10 mouse cellular contexts compared by ENCODE assay signal in genomic region chr19:20433966-20434365, GRCm38 (mm10).
"Had no signal": no experiment of that assay in that cellular context is flagged by ENCODE, and none has a peak within 500 bp of the region (broad histone marks: within the 10 kb centered on the region; RNA-seq: fewer than 3 reads in every experiment).

No protein-coding gene starts in this region.

- H3K9me3 ChIP-seq: intestine, embryonic 15.5 days; limb, embryonic 13.5 days; liver, embryonic 12.5 days; liver, embryonic 15.5 days; lung, embryonic 15.5 days; megakaryocyte, embryonic 14.5 days; midbrain, embryonic 10.5 days; neural tube, embryonic 13.5 days had no signal

- ATAC-seq: liver, embryonic 12.5 days had no signal

- H3K4me3 ChIP-seq: intestine, embryonic 15.5 days; layer of hippocampus, adult 2 months; left cerebral cortex, adult 2 months; limb, embryonic 13.5 days; liver, embryonic 12.5 days; liver, embryonic 15.5 days; lung, embryonic 15.5 days; megakaryocyte, embryonic 14.5 days; midbrain, embryonic 10.5 days; neural tube, embryonic 13.5 days had no signal

- H3K36me3 ChIP-seq: intestine, embryonic 15.5 days; limb, embryonic 13.5 days; liver, embryonic 12.5 days; liver, embryonic 15.5 days; lung, embryonic 15.5 days; midbrain, embryonic 10.5 days; neural tube, embryonic 13.5 days had no signal

- H3K27ac ChIP-seq: intestine, embryonic 15.5 days; layer of hippocampus, adult 2 months; left cerebral cortex, adult 2 months; limb, embryonic 13.5 days; liver, embryonic 12.5 days; liver, embryonic 15.5 days; lung, embryonic 15.5 days; midbrain, embryonic 10.5 days; neural tube, embryonic 13.5 days had no signal

- H3K9ac ChIP-seq: intestine, embryonic 15.5 days; limb, embryonic 13.5 days; liver, embryonic 12.5 days; liver, embryonic 15.5 days; lung, embryonic 15.5 days; neural tube, embryonic 13.5 days had no signal

- H3K4me1 ChIP-seq: intestine, embryonic 15.5 days; limb, embryonic 13.5 days; liver, embryonic 12.5 days; liver, embryonic 15.5 days; lung, embryonic 15.5 days; midbrain, embryonic 10.5 days; neural tube, embryonic 13.5 days had no signal

- H3K4me2 ChIP-seq: intestine, embryonic 15.5 days; limb, embryonic 13.5 days; liver, embryonic 12.5 days; liver, embryonic 15.5 days; lung, embryonic 15.5 days; neural tube, embryonic 13.5 days had no signal

- H3K27me3 ChIP-seq: intestine, embryonic 15.5 days; limb, embryonic 13.5 days; liver, embryonic 12.5 days; liver, embryonic 15.5 days; lung, embryonic 15.5 days; neural tube, embryonic 13.5 days had no signal
